Mouse (Mus musculus): ENCODE results near the gene Kdm4d. TPM values are rescaled to one million over a fixed set of nuclear protein-coding genes. Genes with fewer than 3 reads are reported as not detected.

The Kdm4d gene
- polyA plus RNA-seq, 1 experiment from 2014 or later, result 0.25 TPM

DNA sequence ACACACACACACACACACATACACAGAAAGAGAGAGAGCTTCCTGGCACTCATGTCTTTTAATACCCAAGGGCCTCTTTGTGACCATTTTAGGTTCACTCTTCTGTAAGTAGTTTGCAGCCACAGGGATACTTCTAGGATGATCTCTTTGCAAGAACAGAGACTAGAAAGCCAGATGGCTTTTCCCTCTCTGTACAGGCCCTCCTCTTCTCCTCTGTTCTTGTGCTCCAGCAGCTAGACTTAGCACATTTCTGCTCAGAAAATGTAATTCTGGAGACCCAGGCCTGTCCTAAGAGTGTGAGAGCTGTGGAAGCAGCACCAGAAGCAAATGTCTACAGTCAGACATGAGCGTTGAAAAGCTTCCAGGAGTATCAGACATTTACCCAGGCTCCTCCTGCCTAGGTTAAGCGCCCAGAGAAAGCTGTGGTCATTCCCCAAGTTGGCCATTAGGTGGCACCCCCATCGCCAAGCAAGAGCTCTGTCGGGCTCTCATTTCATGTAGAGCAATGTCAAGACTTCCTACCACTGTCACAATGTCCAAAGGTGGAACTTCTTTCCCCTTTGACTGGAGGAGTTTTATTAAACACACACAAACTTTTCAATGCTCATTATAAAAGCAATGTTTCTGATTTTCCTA, 23.2 kb upstream of the Kdm4d start:
- Histone ChIP-seq H3K27me3 (ENCODE audit: control insufficient read depth, insufficient read depth, low read depth, low read length) (no peaks in the 10 kb centered on the region), H3K27ac (ENCODE audit: low read length) (no peak overlapping the region), H3K9me3 (ENCODE audit: control insufficient read depth, low read length) (no peaks in the 10 kb centered on the region), H3K4me3 (ENCODE audit: low read length) (no peak overlapping the region), H3K9ac (ENCODE audit: low read length) (no peak overlapping the region), H3K4me2 (ENCODE audit: low read depth, low read length) (no peak overlapping the region), H3K4me1 (replicated peaks; ENCODE audit: control insufficient read depth, insufficient read depth, low read length) (peaks cover 3% of the 10 kb centered on the region), H3K36me3 (ENCODE audit: control insufficient read depth, insufficient read depth, low read length) (no peaks in the 10 kb centered on the region)
- WGBS, result 4% methylated on average over 4 of the region's 4 CpGs
- ATAC-seq (ENCODE audit: low read depth), result peak; percentile 70

GRCm38 (mm10) chr9:14521695-14522094, 21.4 kb upstream of the Kdm4d start:
- no peaks in the 10 kb centered on the region for H3K27me3 ChIP-seq (ENCODE audit: control insufficient read depth, insufficient read depth, low read depth, low read length)
- H3K27ac ChIP-seq (ENCODE audit: low read length), result no peak overlapping the region
- H3K36me3 ChIP-seq (ENCODE audit: control insufficient read depth, insufficient read depth, low read length), result no peaks in the 10 kb centered on the region
- ATAC-seq (ENCODE audit: low read depth), result no peak
- H3K4me2 ChIP-seq (ENCODE audit: low read depth, low read length), result no peak overlapping the region
- no peaks in the 10 kb centered on the region for H3K9me3 ChIP-seq (ENCODE audit: control insufficient read depth, low read length)
- no peak overlapping the region for H3K4me3 ChIP-seq (ENCODE audit: low read length)
- WGBS, result 29% methylated on average over 2 of the region's 2 CpGs
- H3K9ac ChIP-seq (ENCODE audit: low read length), result no peak overlapping the region
- peaks cover 3% of the 10 kb centered on the region for H3K4me1 ChIP-seq (replicated peaks; ENCODE audit: control insufficient read depth, insufficient read depth, low read length)

GRCm38 (mm10) chr9:14520971-14521670, 20.8 kb upstream of the Kdm4d start:
- WGBS, result 22% methylated on average over 3 of the region's 3 CpGs
- H3K36me3 ChIP-seq (ENCODE audit: control insufficient read depth, insufficient read depth, low read length), result no peaks in the 10 kb centered on the region
- peaks cover 3% of the 10 kb centered on the region for H3K4me1 ChIP-seq (replicated peaks; ENCODE audit: control insufficient read depth, insufficient read depth, low read length)
- no peak overlapping the region for H3K4me3 ChIP-seq (ENCODE audit: low read length)
- H3K4me2 ChIP-seq (ENCODE audit: low read depth, low read length), result no peak overlapping the region
- H3K27me3 ChIP-seq (ENCODE audit: control insufficient read depth, insufficient read depth, low read depth, low read length), result no peaks in the 10 kb centered on the region
- no peak overlapping the region for H3K9ac ChIP-seq (ENCODE audit: low read length)
- no peak overlapping the region for H3K27ac ChIP-seq (ENCODE audit: low read length)
- H3K9me3 ChIP-seq (ENCODE audit: control insufficient read depth, low read length), result no peaks in the 10 kb centered on the region
- peak; percentile 47; the same call in 1 of the 2 replicates for ATAC-seq (ENCODE audit: low read depth)

GRCm38 (mm10) chr9:14518105-14518504, 17.8 kb upstream of the Kdm4d start:
- peaks cover 3% of the 10 kb centered on the region for H3K4me1 ChIP-seq (replicated peaks; ENCODE audit: control insufficient read depth, insufficient read depth, low read length)
- no peak overlapping the region for H3K4me3 ChIP-seq (ENCODE audit: low read length)
- H3K36me3 ChIP-seq (ENCODE audit: control insufficient read depth, insufficient read depth, low read length), result no peaks in the 10 kb centered on the region
- no peaks in the 10 kb centered on the region for H3K9me3 ChIP-seq (ENCODE audit: control insufficient read depth, low read length)
- 79% methylated on average over 3 of the region's 3 CpGs for WGBS
- no peak for ATAC-seq (ENCODE audit: low read depth)
- no peak overlapping the region for H3K4me2 ChIP-seq (ENCODE audit: low read depth, low read length)
- H3K9ac ChIP-seq (ENCODE audit: low read length), result no peak overlapping the region
- H3K27me3 ChIP-seq (ENCODE audit: control insufficient read depth, insufficient read depth, low read depth, low read length), result no peaks in the 10 kb centered on the region
- no peak overlapping the region for H3K27ac ChIP-seq (ENCODE audit: low read length)

- H3K27me3 ChIP-seq (ENCODE audit: control insufficient read depth, insufficient read depth, low read depth, low read length), result no peaks in the 10 kb centered on the region
- H3K4me3 ChIP-seq (ENCODE audit: low read length), result no peak overlapping the region
- H3K4me2 ChIP-seq (ENCODE audit: low read depth, low read length), result no peak overlapping the region
- no peak overlapping the region for H3K27ac ChIP-seq (ENCODE audit: low read length)
- H3K4me1 ChIP-seq (replicated peaks; ENCODE audit: control insufficient read depth, insufficient read depth, low read length), result peaks cover 3% of the 10 kb centered on the region
- 46% methylated on average over 1 of the region's 1 CpGs for WGBS
- H3K9me3 ChIP-seq (ENCODE audit: control insufficient read depth, low read length), result no peaks in the 10 kb centered on the region
- no peak for ATAC-seq (ENCODE audit: low read depth)
- no peaks in the 10 kb centered on the region for H3K36me3 ChIP-seq (ENCODE audit: control insufficient read depth, insufficient read depth, low read length)
- H3K9ac ChIP-seq (ENCODE audit: low read length), result no peak overlapping the region
These were observed 17.0 kb upstream of the Kdm4d start for GRCm38 (mm10) chr9:14517296-14517695.

DNA sequence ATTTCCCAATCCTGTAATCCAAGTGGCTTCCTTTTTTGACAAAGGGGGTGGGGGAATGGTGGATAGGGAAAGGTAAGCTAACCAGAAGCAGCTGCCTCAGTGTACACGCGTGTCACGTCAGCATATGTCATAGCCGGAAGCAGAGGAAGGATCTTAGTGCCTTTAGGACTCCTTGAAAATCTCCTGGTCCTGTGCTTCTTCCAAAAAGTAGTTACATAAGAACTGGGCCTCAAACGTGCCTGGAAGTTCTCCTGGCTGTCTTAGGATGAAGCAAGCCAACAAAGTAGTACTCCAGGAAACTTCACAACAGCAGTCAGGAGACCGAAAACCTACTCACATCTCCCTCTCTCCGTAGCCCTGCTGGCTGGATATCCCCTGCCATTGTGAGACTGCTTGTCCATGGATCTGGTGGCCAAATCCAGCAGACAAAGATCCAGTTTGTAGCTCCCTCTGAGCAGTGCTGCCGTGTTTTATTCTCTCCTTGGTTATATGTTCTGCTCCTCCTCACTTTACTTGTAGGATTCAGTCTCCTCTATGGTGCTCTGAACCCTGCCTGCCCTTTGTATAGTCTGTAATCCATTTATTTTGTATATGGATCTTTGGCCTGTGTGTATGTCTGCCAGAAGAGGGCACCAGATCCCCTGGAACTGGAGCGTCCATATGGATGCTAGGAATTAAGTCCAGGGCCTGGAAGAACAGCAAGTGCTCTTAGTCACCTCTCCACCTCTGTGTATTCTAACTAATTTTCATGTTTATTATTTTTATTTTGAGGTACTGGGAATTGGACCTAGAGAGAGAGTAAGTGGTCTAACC, 12.6 kb upstream of the Kdm4d start:
- ATAC-seq (ENCODE audit: low read depth), result peak; percentile 54; the same call in 1 of the 2 replicates
- no peaks in the 10 kb centered on the region for H3K4me1 ChIP-seq (replicated peaks; ENCODE audit: control insufficient read depth, insufficient read depth, low read length)
- H3K4me2 ChIP-seq (ENCODE audit: low read depth, low read length), result no peak overlapping the region
- no peak overlapping the region for H3K9ac ChIP-seq (ENCODE audit: low read length)
- no peaks in the 10 kb centered on the region for H3K9me3 ChIP-seq (ENCODE audit: control insufficient read depth, low read length)
- peaks cover 24% of the 10 kb centered on the region for H3K36me3 ChIP-seq (ENCODE audit: control insufficient read depth, insufficient read depth, low read length)
- WGBS, result 75% methylated on average over 9 of the region's 9 CpGs
- H3K4me3 ChIP-seq (ENCODE audit: low read length), result no peak overlapping the region
- H3K27me3 ChIP-seq (ENCODE audit: control insufficient read depth, insufficient read depth, low read depth, low read length), result no peaks in the 10 kb centered on the region
- no peak overlapping the region for H3K27ac ChIP-seq (ENCODE audit: low read length)

DNA sequence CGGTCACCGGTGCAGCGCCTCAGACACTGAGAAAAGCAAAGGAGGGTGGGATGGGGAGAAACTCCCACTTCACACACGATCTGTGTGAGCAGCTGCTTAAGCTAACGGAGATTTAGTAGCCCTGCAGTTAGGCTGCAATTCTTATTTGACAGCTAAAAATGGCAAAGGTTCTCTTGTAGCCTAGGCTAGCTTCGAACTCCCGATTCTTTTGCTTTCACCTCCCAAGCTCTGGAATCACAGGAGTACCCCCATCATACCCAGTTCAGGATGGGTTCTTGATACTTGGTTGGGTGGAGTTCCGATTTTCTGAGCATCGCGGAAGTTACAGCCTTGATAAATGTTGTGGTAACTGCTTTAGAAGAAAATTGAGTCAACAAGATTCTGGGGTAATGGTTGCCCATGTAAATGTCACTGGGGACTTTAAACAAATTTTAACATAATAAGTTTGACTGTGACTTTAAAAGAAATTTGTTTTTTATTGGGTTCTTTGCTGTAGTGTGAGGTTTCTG, 688 bp upstream of the Kdm4d start:
- peak overlapping the region; percentile 55 for H3K27ac ChIP-seq (ENCODE audit: low read length)
- no peaks in the 10 kb centered on the region for H3K27me3 ChIP-seq (ENCODE audit: control insufficient read depth, insufficient read depth, low read depth, low read length)
- ATAC-seq (ENCODE audit: low read depth), result no peak
- peaks cover 9% of the 10 kb centered on the region for H3K4me1 ChIP-seq (replicated peaks; ENCODE audit: control insufficient read depth, insufficient read depth, low read length)
- H3K4me2 ChIP-seq (ENCODE audit: low read depth, low read length), result peak overlapping the region; percentile 69
- 2% methylated on average over 10 of the region's 10 CpGs for WGBS
- H3K4me3 ChIP-seq (ENCODE audit: low read length), result peak overlapping the region; percentile 94
- H3K9ac ChIP-seq (ENCODE audit: low read length), result peak overlapping the region; percentile 92
- no peaks in the 10 kb centered on the region for H3K9me3 ChIP-seq (ENCODE audit: control insufficient read depth, low read length)
- H3K36me3 ChIP-seq (ENCODE audit: control insufficient read depth, insufficient read depth, low read length), result peaks cover 29% of the 10 kb centered on the region

- Histone ChIP-seq H3K36me3 (ENCODE audit: control insufficient read depth, insufficient read depth, low read length) (peaks cover 14% of the 10 kb centered on the region), H3K4me1 (replicated peaks; ENCODE audit: control insufficient read depth, insufficient read depth, low read length) (peaks cover 9% of the 10 kb centered on the region), H3K9me3 (ENCODE audit: control insufficient read depth, low read length) (no peaks in the 10 kb centered on the region), H3K27ac (ENCODE audit: low read length) (no peak overlapping the region), H3K4me3 (ENCODE audit: low read length) (peak overlapping the region; percentile 94), H3K27me3 (ENCODE audit: control insufficient read depth, insufficient read depth, low read depth, low read length) (no peaks in the 10 kb centered on the region), H3K4me2 (ENCODE audit: low read depth, low read length) (peak overlapping the region; percentile 67), H3K9ac (ENCODE audit: low read length) (peak overlapping the region; percentile 65; the same call in 1 of the 2 replicates)
- 70% methylated on average over 4 of the region's 4 CpGs for WGBS
- no peak for ATAC-seq (ENCODE audit: low read depth)
These were observed 1.2 kb downstream of the Kdm4d start for GRCm38 (mm10) chr9:14498896-14499705.
